Mouse (Mus musculus) heart, postnatal 4 days (tissue): ENCODE data around the gene Lyzl6. TPM values are rescaled to one million over a fixed set of nuclear protein-coding genes. Genes with fewer than 3 reads are reported as not detected.

Experiments used
- DNase-seq: peaks from one replicate; pipeline ENCODE4 v3.0.0; 2021
- total RNA-seq, 2 experiments: library from RNA; stranded (reverse); gene quantifications; 2 replicates each; pipeline ENCODE4 v1.2.3; 2021

Lyzl6 gene
- total RNA-seq, 2 experiments from 2014 or later: not detected

- DNase-seq: no peak
Observed at GRCm38 (mm10) chr11:103643211-103643610, 4.5 kb upstream of the Lyzl6 start.

- DNase-seq: peak; percentile 66
Observed at GRCm38 (mm10) chr11:103639407-103639946, 787 bp upstream of the Lyzl6 start.

GRCm38 (mm10) chr11:103636261-103636660, 2.4 kb downstream of the Lyzl6 start:
- DNase-seq: no peak

GRCm38 (mm10) chr11:103635481-103635880, 3.2 kb downstream of the Lyzl6 start:
- no peak for DNase-seq

GRCm38 (mm10) chr11:103634806-103635205, 3.9 kb downstream of the Lyzl6 start:
- no peak for DNase-seq

- DNase-seq: no peak
Observed at GRCm38 (mm10) chr11:103627453-103627852, 11.2 kb downstream of the Lyzl6 start.

- no peak for DNase-seq
Observed at GRCm38 (mm10) chr11:103621040-103621439, 17.6 kb downstream of the Lyzl6 start, which contains the start of gene Gm884. Gene Gm884, minus strand, starts transcription at chr11:103621140.

GRCm38 (mm10) chr11:103610772-103611171, 27.9 kb downstream of the Lyzl6 start:
- DNase-seq: no peak

GRCm38 (mm10) chr11:103606611-103607010, 32.1 kb downstream of the Lyzl6 start:
- DNase-seq: no peak

Other genes with a start within 250 kb of the Lyzl6 start
- 1 to 10 TPM; 8.6 to 9.5 TPM for gene Plekhm1, start 226.2 kb downstream of the Lyzl6 start, total RNA-seq
- gene Lrrc37a, start 134.3 kb downstream of the Lyzl6 start, total RNA-seq: not detected
- not detected for gene Gm884, start 17.8 kb downstream of the Lyzl6 start, total RNA-seq
- gene Rprml, start 10.7 kb upstream of the Lyzl6 start, total RNA-seq: not detected
- gene Gosr2, start 59.0 kb upstream of the Lyzl6 start, total RNA-seq: 10 to 100 TPM; 60.0 to 62.1 TPM
- gene Wnt9b, start 110.9 kb upstream of the Lyzl6 start, total RNA-seq: 1 to 10 TPM; 1.0 to 1.2 TPM
- not detected for gene Wnt3, start 135.3 kb upstream of the Lyzl6 start, total RNA-seq